In the genomic region with DNA sequence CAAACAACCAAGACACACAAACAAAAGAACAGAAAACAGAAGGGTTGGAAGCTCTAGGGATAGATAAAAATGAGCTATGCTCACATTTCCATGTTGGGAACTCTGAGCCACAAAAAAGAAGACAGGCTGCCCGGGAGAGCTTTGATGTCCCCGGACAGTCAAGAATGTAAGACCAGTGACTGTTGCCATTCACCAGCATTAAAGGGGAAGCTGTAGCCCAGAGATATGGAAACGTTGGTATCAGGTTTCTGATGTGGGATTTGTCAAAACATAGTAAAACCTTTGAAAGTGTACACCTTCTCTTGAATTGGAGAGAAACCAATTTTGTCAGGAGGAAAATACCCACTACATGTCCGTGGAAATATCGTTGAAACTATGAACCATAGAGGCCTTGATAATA, we compare ENCODE assay signal across 21 mouse cellular contexts. TPM values are rescaled to one million over a fixed set of nuclear protein-coding genes. Genes with fewer than 3 reads are reported as not detected.
A peak's percentile ranks its signal among the peaks of the same experiment; 100 is the strongest.
DNase-seq lines count a peak whose midpoint lies in the region; ATAC-seq and TF ChIP-seq lines count a peak whose summit lies in the region.
"Had no signal": no experiment of that assay in that cellular context is flagged by ENCODE, and none has a peak within 500 bp of the region (broad histone marks: within the 10 kb centered on the region; RNA-seq: fewer than 3 reads in every experiment).

No protein-coding gene starts in this region.

- no peak for TF ChIP-seq RAD21 in MEL (IDR thresholded peaks at IDR 0.05; ENCODE audit: low read depth, low read length)

- no peak overlapping the region for H3K9ac ChIP-seq in MEL (ENCODE audit: control insufficient read depth, low read depth, low read length, poor library complexity, severe bottlenecking)

- no peaks in the 10 kb centered on the region for H3K9me3 ChIP-seq in MEL (replicated peaks; ENCODE audit: insufficient read depth, low read length)

- no peak for ATAC-seq in cerebellum, adult (ENCODE audit: insufficient number of reproducible peaks, low FRiP score, low TSS enrichment)
- ATAC-seq: activated CD4-positive, CD25-positive, alpha-beta regulatory T cell, adult 4 months; CD4-positive, CD25-positive, alpha-beta regulatory T cell, adult 4 months; Patski had no signal

- peak; percentile 58 for DNase-seq in 416B (ENCODE audit: low read depth)
- peak; percentile 68 for DNase-seq in MEL (ENCODE audit: low read depth, low spot score)
- no peak for DNase-seq in gastrocnemius, postnatal 36 days
- DNase-seq: adrenal gland, adult 2 months; adrenal gland, adult 8-10 months; adrenal gland, postnatal 10 days; adrenal gland, postnatal 14 days; adrenal gland, postnatal 25 days; adrenal gland, postnatal 36 days; B cell, adult 2 months; cerebellum, adult 11 months; cerebellum, adult 11-12 months; cerebellum, adult 18-20 months; cerebellum, adult 2 months; cerebellum, adult 8-10 months; cerebellum, adult 9-10 months had no signal

- H3K4me3 ChIP-seq in MEL (ENCODE audit: control insufficient read depth in 1 of 2, insufficient read depth in 1 of 2, low read depth in 2 of 2, low read length in 2 of 2): no peak overlapping the region

- H3K4me1 ChIP-seq in MEL (ENCODE audit: control insufficient read depth in 1 of 2, insufficient read depth in 2 of 2, low read length in 2 of 2): 0 out of 4 replicates have a peak, but pooled peaks cover 0 to 2% of the 10 kb centered on the region in 2 experiments

- TF ChIP-seq EP300 in MEL (IDR thresholded peaks at IDR 0.05; ENCODE audit: low read depth in 1 of 2, low read length in 2 of 2): peak; percentile 48 to 71; a peak in 2 of 4 replicates

- intact Hi-C loops in gastrocnemius, postnatal 36 days (cut with DNase I): no loop called here

- no peak overlapping the region for H3K27ac ChIP-seq in MEL (ENCODE audit: control insufficient read depth, low read depth, low read length)

- no peaks in the 10 kb centered on the region for H3K36me3 ChIP-seq in MEL (ENCODE audit: control insufficient read depth in 1 of 2, insufficient read depth in 2 of 2, low read length in 2 of 2)
- H3K36me3 ChIP-seq: G1E had no signal

- no peaks in the 10 kb centered on the region; a peak in 2 of 4 replicates for H3K27me3 ChIP-seq in MEL (ENCODE audit: control insufficient read depth in 1 of 2, insufficient read depth in 2 of 2, low read length in 2 of 2)
- H3K27me3 ChIP-seq: Patski had no signal

- no peak for TF ChIP-seq CTCF in MEL (IDR thresholded peaks at IDR 0.05 in 2 of 3, conservative IDR thresholded peaks at IDR 0.05 in 1 of 3; ENCODE audit: control insufficient read depth in 1 of 3, insufficient read depth in 1 of 3, low read depth in 2 of 3, low read length in 3 of 3, poor library complexity in 1 of 3, severe bottlenecking in 1 of 3)

- H3K79me2 ChIP-seq in MEL (ENCODE audit: control insufficient read depth, insufficient read depth, low read length, poor library complexity): no peaks in the 10 kb centered on the region

- no peak for TF ChIP-seq POLR2A in MEL (IDR thresholded peaks at IDR 0.05; ENCODE audit: control insufficient read depth in 1 of 2, insufficient read depth in 1 of 2, low read depth in 1 of 2, low read length in 2 of 2, poor library complexity in 1 of 2)

TF ChIP-seq in MEL, 35 proteins besides CTCF, POLR2A, EP300 and RAD21:
- TF ChIP-seq TCF12 (IDR thresholded peaks at IDR 0.05; ENCODE audit: low read depth, low read length) (no peak), USF2 (IDR thresholded peaks at IDR 0.05; ENCODE audit: borderline replicate concordance in 1 of 2, insufficient read depth in 1 of 2, low read depth in 1 of 2, low read length in 2 of 2) (no peak), KAT2A (conservative IDR thresholded peaks at IDR 0.05; ENCODE audit: low read depth, low read length) (no peak), MYC (IDR thresholded peaks at IDR 0.05; ENCODE audit: low read depth, low read length) (no peak), CHD2 (IDR thresholded peaks at IDR 0.05; ENCODE audit: low read length) (no peak), TAL1 (IDR thresholded peaks at IDR 0.05; ENCODE audit: low read length) (peak; percentile 51), SIN3A (IDR thresholded peaks at IDR 0.05; ENCODE audit: low read length) (no peak), ETS1 (IDR thresholded peaks at IDR 0.05; ENCODE audit: low read depth, low read length) (no peak), UBTF (IDR thresholded peaks at IDR 0.05; ENCODE audit: borderline replicate concordance, insufficient read depth, low read depth, low read length) (no peak), MYB (IDR thresholded peaks at IDR 0.05; ENCODE audit: low read depth, low read length) (0 out of 2 replicates have a peak, but pooled peaks have one; percentile 17), ELF1 (IDR thresholded peaks at IDR 0.05; ENCODE audit: low read depth, low read length) (no peak), MAX (IDR thresholded peaks at IDR 0.05; ENCODE audit: low read length) (no peak), TBP (IDR thresholded peaks at IDR 0.05; ENCODE audit: low read depth, low read length) (no peak), POLR2AphosphoS5 (IDR thresholded peaks at IDR 0.05; ENCODE audit: borderline replicate concordance, low read depth, low read length) (no peak)

RNA-seq across cellular contexts. Expression of a gene that starts 8.0 kb away (rescaled TPM):
- 91.9 and 111 TPM in 2 replicates for total RNA-seq in MEL (2012; rRNA removed)
- 10 to 100 TPM in 1 of 2 experiments, not detected in 1; 74.5 TPM for polyA plus RNA-seq in MEL (2012; ENCODE audit: insufficient read depth in 1 of 2, insufficient read length in 2 of 2, low read depth in 1 of 2, low replicate concordance in 2 of 2, missing spikeins in 1 of 2)
- total RNA-seq in gastrocnemius, postnatal 36 days (2021): 10 to 100 TPM; 20.1 to 21.9 TPM

RNA-seq across cellular contexts. Expression of a gene that starts 41.1 kb away (rescaled TPM):
- 35.4 and 39.5 TPM in 2 replicates for total RNA-seq in MEL (2012; rRNA removed)
- polyA plus RNA-seq in MEL (2012; ENCODE audit: insufficient read depth in 1 of 2, insufficient read length in 2 of 2, low read depth in 1 of 2, low replicate concordance in 2 of 2, missing spikeins in 1 of 2): 100 to 1,000 TPM in 1 of 2 experiments, not detected in 1; 112 TPM
- total RNA-seq in gastrocnemius, postnatal 36 days (2021): 100 to 1,000 TPM; 386 to 446 TPM

RNA-seq across cellular contexts. Expression of a gene that starts 44.5 kb away (rescaled TPM):
- total RNA-seq in MEL (2012; rRNA removed): 4.4 and 4.9 TPM in 2 replicates
- polyA plus RNA-seq in MEL (2012; ENCODE audit: insufficient read depth in 1 of 2, insufficient read length in 2 of 2, low read depth in 1 of 2, low replicate concordance in 2 of 2, missing spikeins in 1 of 2): 1 to 10 TPM in 1 of 2 experiments, not detected in 1; 3.7 TPM
- 1 to 10 TPM; 1.6 to 2.5 TPM for total RNA-seq in gastrocnemius, postnatal 36 days (2021)

Comparison
In these comparisons a context has a peak if more than half of its experiments do, and no peak if none do; other contexts are left out.
1. DNase-seq: peak in 416B (single experiment) and MEL (single experiment); none in gastrocnemius, postnatal 36 days (0 of 2).